Mouse (Mus musculus) testis, adult 10 weeks (tissue): ENCODE results near the gene Rbks. TPM values are rescaled to one million over a fixed set of nuclear protein-coding genes. Genes with fewer than 3 reads are reported as not detected.

Experiments
- polyA plus RNA-seq: library from polyadenylated mRNA; stranded (reverse); fragments of 350-450 nt; fragmentation: Illumina TruSeq; extraction: RNeasy Lipid Tissue Mini Kit (QIAGEN cat#74804); gene quantifications from one replicate; pipeline ENCODE4 v1.2.3, GENCODE M21; 2014; ENCODE audit warnings: low read depth, low replicate concordance

The Rbks gene
- 13.9 TPM for polyA plus RNA-seq

GRCm38 (mm10) chr5:31696971-31697643, at the start of gene Rbks:
TSS of gene Rbks (minus strand) at chr5:31697627.

GRCm38 (mm10) chr5:31697644-31698296, 343 bp upstream of the Rbks start, which contains the start of gene Babam2:
TSS of gene Babam2 (plus strand) at chr5:31697684.

DNA sequence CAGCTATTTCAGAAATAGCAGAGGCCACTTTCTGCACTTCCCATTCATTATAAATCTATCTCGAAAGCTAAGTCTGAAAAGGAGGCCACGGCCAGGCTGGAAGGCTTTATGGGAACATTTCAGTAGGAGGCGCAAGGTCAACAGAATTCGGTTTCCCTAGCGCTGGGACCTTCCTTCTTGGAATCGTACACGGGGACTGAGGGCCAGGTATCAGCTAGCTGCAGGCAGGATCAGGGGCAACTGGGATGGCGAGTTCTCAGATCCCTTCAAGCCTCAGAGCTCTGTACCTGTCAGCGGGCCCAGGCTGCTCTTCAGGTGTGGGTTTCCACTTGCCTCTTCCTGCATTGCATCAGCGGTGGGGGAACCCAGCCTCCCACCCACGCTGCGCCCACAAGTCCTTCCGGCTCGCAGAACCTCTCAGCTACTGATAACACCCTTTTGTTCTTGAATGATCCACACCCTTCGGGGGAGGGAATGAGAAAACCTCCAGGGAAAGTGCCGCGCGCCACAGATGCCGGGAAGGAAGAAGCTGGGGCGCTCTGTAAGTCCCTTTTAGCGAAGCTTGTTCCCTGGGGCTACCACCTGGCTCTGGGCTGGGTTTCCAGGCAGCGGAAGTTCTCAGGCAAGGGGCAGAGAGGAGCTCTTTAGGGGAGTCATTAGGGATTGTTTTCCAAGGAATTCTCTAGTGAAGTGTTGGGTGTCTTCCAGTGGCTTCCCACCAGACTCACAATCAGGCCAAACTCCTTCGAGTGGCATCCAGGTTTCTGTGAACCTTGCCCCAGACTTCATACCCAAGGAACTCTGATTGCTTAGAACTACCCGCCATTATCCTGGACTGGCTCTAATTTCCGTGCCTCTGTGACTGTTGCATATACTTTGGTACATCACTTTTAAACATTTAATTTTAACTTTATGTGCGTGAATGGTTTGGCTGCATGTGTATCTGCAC, 100.7 kb downstream of the Rbks start, which contains the start of gene Mrpl33:
Gene Mrpl33 (plus strand): TSS at position 455 of the 949 bp plus-strand sequence.

Other genes with a start within 250 kb of the Rbks start
- 14.6 TPM for gene Zfp512, start 245.2 kb downstream of the Rbks start, polyA plus RNA-seq
- 17.4 TPM for gene 4930548H24Rik, start 211.9 kb downstream of the Rbks start, polyA plus RNA-seq
- 21.5 TPM for gene Gpn1, start 202.9 kb downstream of the Rbks start, polyA plus RNA-seq
- 56.1 TPM for gene Slc4a1ap, start 170.6 kb downstream of the Rbks start, polyA plus RNA-seq
- 6.7 TPM for gene Supt7l, start 169.8 kb downstream of the Rbks start, polyA plus RNA-seq
- gene Mrpl33, start 100.7 kb downstream of the Rbks start, polyA plus RNA-seq = 53.8 TPM
- 53.3 TPM for gene Babam2, start 57 bp upstream of the Rbks start, polyA plus RNA-seq